Mouse (Mus musculus): ENCODE measurements at regions not wholly inside any gene's neighbourhood (a gene's known extent, or its start where the extent isn't known, plus 50 kb on each side); places are given as distances from the start of the nearest gene placed in this dataset.

GRCm38 (mm10) chr10:126470838-126471491 lies 430.2 kb downstream of the Atp23 start:
- TF ChIP-seq POLR2A (IDR thresholded peaks at IDR 0.05; ENCODE audit: insufficient read depth, low read depth, low read length) (no peak), CTCF (IDR thresholded peaks at IDR 0.05; ENCODE audit: insufficient read depth, low read depth, low read length) (no peak)
